Mouse (Mus musculus): Measurements from ENCODE around the gene Ksr1. TPM values are rescaled to one million over a fixed set of nuclear protein-coding genes. Genes with fewer than 3 reads are reported as not detected.

Ksr1 gene
- polyA plus RNA-seq, 1 experiment from 2014 or later: 3.9 TPM

DNA sequence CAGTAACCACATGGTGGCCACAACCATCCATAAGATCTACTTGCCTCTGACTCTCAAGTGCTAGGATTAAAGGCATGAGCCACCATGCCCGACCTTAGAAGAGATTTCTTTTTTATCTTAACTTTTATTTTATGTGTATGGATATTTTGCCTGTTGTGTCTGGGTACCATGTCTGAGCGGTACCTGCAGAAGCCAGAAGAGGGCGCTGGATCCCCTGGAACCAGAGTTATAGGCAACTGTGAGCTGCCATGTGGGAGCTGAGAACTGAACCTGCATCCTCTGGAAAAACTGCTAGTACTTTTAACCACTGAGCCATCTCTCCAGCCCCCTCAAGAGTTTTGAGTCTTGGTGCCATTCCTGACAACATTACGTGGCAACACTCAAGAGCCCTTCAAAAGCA is 97.3 kb downstream of the Ksr1 start:
- ATAC-seq (ENCODE audit: insufficient number of reproducible peaks, insufficient read depth, low FRiP score, low TSS enrichment): no peak
- no peaks in the 10 kb centered on the region for H3K9me3 ChIP-seq
- H3K36me3 ChIP-seq: peaks cover 9% of the 10 kb centered on the region

DNA sequence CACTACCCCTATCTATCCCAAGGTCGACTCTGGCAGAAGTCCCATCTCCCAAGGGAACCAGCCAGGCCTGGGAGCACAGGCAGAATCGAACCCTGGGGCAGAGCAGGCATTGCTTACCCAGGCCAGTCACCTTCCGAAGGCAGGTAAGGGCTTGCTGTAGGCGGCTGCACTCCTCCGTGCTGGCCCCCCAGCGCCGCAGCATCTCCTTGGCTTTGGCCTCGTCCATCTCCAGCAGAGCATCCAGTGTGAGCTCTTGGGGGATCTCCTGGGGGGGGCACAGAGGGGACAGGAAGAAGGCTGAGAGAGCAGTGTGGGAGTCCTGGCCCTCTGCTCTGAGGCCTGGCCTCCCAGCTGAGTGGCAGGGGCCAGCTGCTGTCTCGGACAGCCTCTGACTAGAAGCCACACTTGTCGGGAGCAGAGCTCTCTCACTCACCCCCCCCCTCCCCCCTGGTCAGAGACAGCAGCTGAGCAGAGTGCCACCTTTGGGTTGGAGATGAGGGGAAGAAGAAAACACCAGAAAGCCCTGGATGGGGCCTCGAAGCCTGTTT is 99.0 kb downstream of the Ksr1 start:
- Histone ChIP-seq H3K4me3 (no peak overlapping the region), H3K27ac (peak overlapping the region; percentile 2; the same call in 1 of the 2 replicates), H3K9ac (no peak overlapping the region), H3K4me2 (replicated peaks) (no peak overlapping the region), H3K27me3 (no peaks in the 10 kb centered on the region), H3K4me1 (peaks cover 13% of the 10 kb centered on the region), H3K36me3 (peaks cover 14% of the 10 kb centered on the region), H3K9me3 (no peaks in the 10 kb centered on the region)
- ATAC-seq (ENCODE audit: insufficient number of reproducible peaks, insufficient read depth, low FRiP score, low TSS enrichment): no peak
- WGBS: 61% methylated on average over 11 of the region's 11 CpGs

More for the DNA sequence above, 97.3 kb downstream of the Ksr1 start:
- 81% methylated on average over 4 of the region's 4 CpGs for WGBS
- Histone ChIP-seq H3K9ac (no peak overlapping the region), H3K4me3 (no peak overlapping the region), H3K27ac (no peak overlapping the region), H3K4me2 (replicated peaks) (no peak overlapping the region), H3K4me1 (peaks cover 18% of the 10 kb centered on the region), H3K27me3 (no peaks in the 10 kb centered on the region)

DNA sequence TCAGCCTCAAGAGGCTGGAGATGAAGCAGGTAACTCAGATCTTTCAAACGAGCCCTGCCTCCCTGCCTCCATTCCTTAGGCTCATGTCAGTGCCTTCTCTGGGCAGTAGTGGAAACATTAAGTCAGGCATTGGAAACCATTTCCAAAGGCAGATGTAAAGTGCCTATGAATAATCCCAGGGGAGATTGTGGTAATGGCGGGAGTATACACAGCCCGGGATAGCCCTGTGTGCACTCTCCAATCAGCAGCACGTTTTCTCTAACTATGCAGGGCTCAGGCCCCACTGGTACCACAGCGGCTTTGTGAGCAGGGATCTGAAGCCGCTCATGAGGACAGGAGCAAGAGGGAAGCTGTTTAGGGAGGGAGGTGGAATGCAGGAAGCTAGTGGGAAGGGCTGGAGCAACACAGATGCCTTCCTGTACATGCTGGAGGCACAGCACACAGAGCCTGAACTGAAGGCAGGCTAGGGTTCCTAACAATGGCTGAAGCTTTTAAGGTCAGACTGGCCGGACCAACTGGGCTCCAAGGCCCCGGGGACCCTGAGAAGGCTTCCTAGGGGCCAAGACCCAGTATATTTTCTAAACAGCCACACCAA is 99.5 kb downstream of the Ksr1 start:
- no peaks in the 10 kb centered on the region for H3K27me3 ChIP-seq
- no peak for ATAC-seq (ENCODE audit: insufficient number of reproducible peaks, insufficient read depth, low FRiP score, low TSS enrichment)
- H3K4me1 ChIP-seq: peaks cover 13% of the 10 kb centered on the region
- peaks cover 17% of the 10 kb centered on the region for H3K36me3 ChIP-seq
- 30% methylated on average over 8 of the region's 8 CpGs for WGBS
- no peaks in the 10 kb centered on the region for H3K9me3 ChIP-seq
- H3K4me2 ChIP-seq (replicated peaks): no peak overlapping the region
- no peak overlapping the region for H3K4me3 ChIP-seq
- H3K9ac ChIP-seq: no peak overlapping the region
- H3K27ac ChIP-seq: 0 out of 2 replicates have a peak overlapping the region, but pooled peaks have one; percentile 2

DNA sequence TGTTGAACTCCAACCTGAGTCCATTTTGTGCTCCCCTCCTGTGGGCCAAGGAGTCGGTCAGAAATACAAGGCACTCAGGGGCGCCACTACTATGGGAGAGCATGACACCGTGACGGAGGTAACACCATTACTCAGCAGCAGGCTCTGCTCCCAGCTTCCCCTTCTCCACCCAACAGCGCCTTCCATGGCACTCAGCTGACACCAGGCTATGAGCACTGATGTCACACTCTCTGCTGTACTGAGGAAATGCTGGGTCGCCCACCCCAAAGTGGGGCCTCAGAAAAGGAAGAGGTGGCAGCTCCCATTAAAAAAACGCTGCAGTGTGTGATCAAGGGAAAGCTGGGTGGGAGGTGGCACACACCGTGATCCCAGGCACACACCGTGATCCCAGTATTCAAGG is 101.0 kb downstream of the Ksr1 start:
- Histone ChIP-seq H3K4me2 (replicated peaks) (no peak overlapping the region), H3K4me1 (peaks cover 13% of the 10 kb centered on the region), H3K9me3 (no peaks in the 10 kb centered on the region), H3K4me3 (no peak overlapping the region), H3K36me3 (peaks cover 17% of the 10 kb centered on the region), H3K9ac (no peak overlapping the region), H3K27ac (no peak overlapping the region), H3K27me3 (no peaks in the 10 kb centered on the region)
- 91% methylated on average over 9 of the region's 9 CpGs for WGBS
- no peak for ATAC-seq (ENCODE audit: insufficient number of reproducible peaks, insufficient read depth, low FRiP score, low TSS enrichment)

DNA sequence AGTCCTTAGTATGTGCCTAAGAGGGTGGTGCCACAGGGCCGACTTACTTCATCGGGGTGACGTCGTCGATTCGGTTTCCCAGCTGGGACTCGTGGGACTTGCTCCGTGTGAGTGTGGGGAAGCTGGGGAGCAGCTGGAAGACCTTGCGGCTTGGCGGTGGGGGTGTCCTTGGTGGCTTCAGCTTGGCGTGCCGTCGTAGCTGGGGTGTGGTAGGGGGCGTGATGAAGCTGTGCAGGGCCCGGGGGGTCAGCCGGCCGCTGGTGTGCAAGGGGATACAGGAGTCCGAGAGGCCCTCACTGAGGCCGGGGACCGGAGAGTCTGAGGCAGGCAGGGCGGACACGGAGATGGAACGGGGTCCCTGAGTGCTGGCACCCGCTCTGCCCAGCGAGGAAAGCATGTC is 101.4 kb downstream of the Ksr1 start:
- peaks cover 13% of the 10 kb centered on the region for H3K4me1 ChIP-seq
- no peaks in the 10 kb centered on the region for H3K27me3 ChIP-seq
- no peaks in the 10 kb centered on the region for H3K9me3 ChIP-seq
- no peak overlapping the region for H3K4me2 ChIP-seq (replicated peaks)
- no peak overlapping the region for H3K27ac ChIP-seq
- H3K9ac ChIP-seq: no peak overlapping the region
- ATAC-seq (ENCODE audit: insufficient number of reproducible peaks, insufficient read depth, low FRiP score, low TSS enrichment): no peak
- no peak overlapping the region for H3K4me3 ChIP-seq
- WGBS: 95% methylated on average over 25 of the region's 25 CpGs
- H3K36me3 ChIP-seq: peaks cover 17% of the 10 kb centered on the region

DNA sequence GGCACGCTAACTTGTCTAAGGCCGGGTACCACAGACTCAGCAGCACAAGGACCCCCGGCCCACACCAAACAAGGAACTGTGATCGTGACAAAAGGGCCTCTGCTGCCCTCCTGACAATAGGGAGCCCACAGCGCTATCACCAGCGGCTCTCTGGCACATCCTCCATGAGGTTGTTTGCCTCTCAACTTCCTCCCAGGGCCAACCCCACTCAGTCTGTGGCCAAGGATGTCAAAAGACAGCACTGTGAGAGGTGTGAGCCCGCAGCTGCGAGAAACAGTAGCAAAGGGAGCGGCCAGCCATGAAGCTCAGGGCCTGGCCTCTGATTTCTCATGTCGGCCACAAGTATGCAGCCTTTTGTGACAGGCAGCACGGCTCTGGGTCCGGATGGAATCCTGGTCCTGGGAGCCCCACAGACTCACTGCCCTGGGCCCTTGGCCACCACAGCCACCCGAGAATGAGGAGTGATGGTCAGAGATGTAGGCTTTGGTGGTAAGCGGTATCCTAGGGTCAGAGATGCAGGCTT is 104.2 kb downstream of the Ksr1 start:
- ATAC-seq (ENCODE audit: insufficient number of reproducible peaks, insufficient read depth, low FRiP score, low TSS enrichment): no peak
- Histone ChIP-seq H3K4me3 (no peak overlapping the region), H3K9me3 (no peaks in the 10 kb centered on the region), H3K9ac (no peak overlapping the region), H3K27me3 (no peaks in the 10 kb centered on the region), H3K4me2 (replicated peaks) (no peak overlapping the region), H3K4me1 (peaks cover 9% of the 10 kb centered on the region; the same call in 1 of the 2 replicates), H3K27ac (no peak overlapping the region), H3K36me3 (peaks cover 17% of the 10 kb centered on the region)
- WGBS: 77% methylated on average over 14 of the region's 14 CpGs

DNA sequence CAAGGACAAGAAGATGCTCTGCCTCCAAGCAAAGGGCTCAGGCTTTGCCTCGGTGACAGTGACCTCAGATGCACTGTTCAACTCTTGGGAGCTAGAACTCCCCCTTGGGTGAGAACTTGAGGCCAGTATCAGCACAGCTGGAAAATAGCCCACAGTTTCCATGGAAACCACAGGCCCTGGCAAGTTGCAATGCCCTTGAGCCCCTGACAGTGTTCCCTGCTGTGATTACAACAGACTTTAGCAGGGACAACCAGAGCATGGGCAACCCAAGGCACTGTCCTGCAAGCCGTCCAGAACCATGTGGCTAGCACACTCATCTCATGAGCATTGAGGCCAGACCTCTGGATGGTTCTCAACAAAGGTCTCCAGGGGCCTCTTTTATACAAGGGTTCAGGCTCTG is 106.7 kb downstream of the Ksr1 start:
- H3K4me2 ChIP-seq (replicated peaks): no peak overlapping the region
- no peak overlapping the region for H3K4me3 ChIP-seq
- WGBS: 58% methylated on average over 2 of the region's 2 CpGs
- H3K4me1 ChIP-seq: peaks cover 5% of the 10 kb centered on the region; the same call in 1 of the 2 replicates
- no peak overlapping the region for H3K27ac ChIP-seq
- no peak for ATAC-seq (ENCODE audit: insufficient number of reproducible peaks, insufficient read depth, low FRiP score, low TSS enrichment)
- H3K27me3 ChIP-seq: no peaks in the 10 kb centered on the region
- H3K36me3 ChIP-seq: peaks cover 12% of the 10 kb centered on the region
- H3K9me3 ChIP-seq: no peaks in the 10 kb centered on the region
- H3K9ac ChIP-seq: no peak overlapping the region

DNA sequence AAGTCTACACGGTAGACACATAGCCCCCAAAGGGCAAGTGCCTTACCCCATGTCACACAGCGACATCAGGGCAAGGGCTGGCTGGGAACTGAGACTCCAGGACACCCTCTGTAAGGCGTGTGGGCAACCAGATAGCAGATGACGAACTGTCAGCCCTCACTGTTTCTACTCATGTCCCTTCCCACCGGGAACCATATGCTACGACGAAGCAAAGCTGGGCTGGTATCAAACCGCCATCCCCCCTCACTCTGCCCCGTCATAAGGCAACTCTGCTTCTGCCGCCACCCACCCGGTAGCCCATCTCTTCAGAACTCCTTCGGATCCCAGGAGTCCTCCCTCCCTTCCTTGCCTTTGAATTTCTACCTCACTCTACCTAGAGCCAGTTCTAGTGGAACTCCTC is 108.7 kb downstream of the Ksr1 start:
- 88% methylated on average over 12 of the region's 12 CpGs for WGBS
- Histone ChIP-seq H3K27ac (no peak overlapping the region), H3K4me2 (replicated peaks) (no peak overlapping the region), H3K36me3 (peaks cover 4% of the 10 kb centered on the region), H3K4me3 (no peak overlapping the region), H3K9me3 (no peaks in the 10 kb centered on the region), H3K27me3 (no peaks in the 10 kb centered on the region), H3K9ac (no peak overlapping the region), H3K4me1 (peaks cover 5% of the 10 kb centered on the region; the same call in 1 of the 2 replicates)
- no peak for ATAC-seq (ENCODE audit: insufficient number of reproducible peaks, insufficient read depth, low FRiP score, low TSS enrichment)

DNA sequence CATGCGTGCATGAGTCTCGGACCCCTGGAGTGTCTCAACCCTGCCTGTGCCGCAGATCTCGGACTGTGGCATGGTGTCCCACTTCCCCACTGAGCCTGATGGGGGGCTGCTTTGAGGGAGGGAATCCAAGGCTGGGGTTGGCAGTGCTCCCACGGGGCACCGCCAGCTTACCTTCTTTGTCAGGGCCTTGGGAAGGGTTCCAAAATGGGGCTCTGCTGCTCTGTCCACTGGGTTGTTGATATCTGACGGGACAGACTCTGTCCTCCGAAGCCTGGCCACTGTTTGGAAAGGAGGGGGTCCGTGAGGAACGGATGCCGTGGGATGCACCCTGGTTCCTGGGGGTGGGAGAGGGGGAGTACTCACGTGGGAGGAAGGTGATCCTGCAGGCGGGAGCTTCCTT is 109.9 kb downstream of the Ksr1 start:
- Histone ChIP-seq H3K9ac (no peak overlapping the region), H3K27ac (no peak overlapping the region), H3K27me3 (no peaks in the 10 kb centered on the region), H3K36me3 (peaks cover 4% of the 10 kb centered on the region), H3K9me3 (no peaks in the 10 kb centered on the region), H3K4me2 (replicated peaks) (no peak overlapping the region), H3K4me3 (no peak overlapping the region), H3K4me1 (peaks cover 5% of the 10 kb centered on the region; the same call in 1 of the 2 replicates)
- ATAC-seq (ENCODE audit: insufficient number of reproducible peaks, insufficient read depth, low FRiP score, low TSS enrichment): no peak
- 85% methylated on average over 13 of the region's 13 CpGs for WGBS

DNA sequence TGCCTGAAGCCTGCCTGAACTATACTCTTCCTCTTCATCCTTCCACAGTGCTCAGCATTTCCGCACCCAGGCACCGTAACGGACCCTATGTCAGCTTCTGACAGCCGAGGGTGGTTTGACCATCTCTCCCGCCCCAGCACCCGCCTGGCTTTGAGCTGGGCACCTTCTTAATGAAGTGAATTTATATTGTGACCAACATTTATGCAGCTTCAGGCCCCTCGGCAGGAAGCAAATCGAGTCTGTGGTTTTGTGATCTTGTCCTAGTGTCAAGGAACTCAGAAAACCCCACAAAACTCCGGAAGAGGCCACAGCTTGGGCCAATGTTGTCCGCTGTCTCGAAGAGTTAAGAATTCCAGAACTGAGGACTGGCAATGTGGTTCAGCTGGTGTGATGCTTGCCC is 112.6 kb downstream of the Ksr1 start:
- ATAC-seq (ENCODE audit: insufficient number of reproducible peaks, insufficient read depth, low FRiP score, low TSS enrichment): no peak
- Histone ChIP-seq H3K4me3 (no peak overlapping the region), H3K4me1 (no peaks in the 10 kb centered on the region), H3K9me3 (no peaks in the 10 kb centered on the region), H3K27ac (no peak overlapping the region), H3K9ac (no peak overlapping the region), H3K36me3 (peaks cover 8% of the 10 kb centered on the region; the same call in 1 of the 2 replicates), H3K4me2 (replicated peaks) (no peak overlapping the region), H3K27me3 (no peaks in the 10 kb centered on the region)
- WGBS: 88% methylated on average over 11 of the region's 11 CpGs

DNA sequence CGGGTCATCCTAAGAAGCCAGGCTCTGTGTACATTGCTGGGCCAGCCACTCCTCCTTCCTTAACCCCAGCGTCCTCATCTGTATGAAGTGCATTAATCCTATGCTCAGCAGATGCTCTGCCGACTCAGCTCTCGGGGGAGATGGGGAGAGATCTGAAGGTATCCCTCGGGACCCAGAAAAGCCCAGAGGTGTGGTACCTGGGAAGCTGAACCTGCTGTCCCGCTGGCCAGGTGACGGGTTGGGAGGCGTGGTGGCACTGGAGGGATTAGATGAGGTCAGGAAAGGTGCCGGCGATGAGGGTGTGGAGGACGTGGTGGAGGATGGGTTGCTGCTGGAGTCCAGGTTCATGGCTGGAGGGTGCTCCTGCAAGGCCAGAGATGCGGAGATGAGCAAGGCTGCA is 113.2 kb downstream of the Ksr1 start:
- Histone ChIP-seq H3K27me3 (no peaks in the 10 kb centered on the region), H3K27ac (no peak overlapping the region), H3K9ac (no peak overlapping the region), H3K9me3 (no peaks in the 10 kb centered on the region), H3K4me1 (no peaks in the 10 kb centered on the region), H3K4me2 (replicated peaks) (no peak overlapping the region), H3K36me3 (peaks cover 13% of the 10 kb centered on the region; the same call in 1 of the 2 replicates), H3K4me3 (no peak overlapping the region)
- WGBS: 76% methylated on average over 12 of the region's 12 CpGs
- no peak for ATAC-seq (ENCODE audit: insufficient number of reproducible peaks, insufficient read depth, low FRiP score, low TSS enrichment)

DNA sequence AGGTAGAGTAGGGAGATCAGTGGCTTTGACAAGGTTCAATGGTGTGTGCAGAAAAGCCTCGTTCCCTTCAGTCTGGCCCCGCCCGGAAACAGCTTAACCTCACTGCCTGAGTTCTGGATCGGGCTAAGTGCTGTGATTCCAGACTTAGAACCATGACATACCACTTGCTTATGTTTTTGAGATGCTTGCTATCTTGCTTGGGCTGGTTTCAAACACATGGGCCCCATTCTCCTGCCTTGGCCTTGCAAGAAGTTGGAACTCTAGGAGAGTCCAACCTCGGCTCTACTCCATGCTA is 114.8 kb downstream of the Ksr1 start:
- H3K4me1 ChIP-seq: no peaks in the 10 kb centered on the region
- H3K9me3 ChIP-seq: no peaks in the 10 kb centered on the region
- H3K9ac ChIP-seq: no peak overlapping the region
- no peak overlapping the region for H3K4me2 ChIP-seq (replicated peaks)
- no peak overlapping the region for H3K4me3 ChIP-seq
- H3K36me3 ChIP-seq: peaks cover 23% of the 10 kb centered on the region
- ATAC-seq (ENCODE audit: insufficient number of reproducible peaks, insufficient read depth, low FRiP score, low TSS enrichment): no peak
- no peaks in the 10 kb centered on the region for H3K27me3 ChIP-seq
- no peak overlapping the region for H3K27ac ChIP-seq
- WGBS: 71% methylated on average over 5 of the region's 5 CpGs
